10 mouse cellular contexts compared by ENCODE assay signal in genomic region chr11:62223962-62224361, GRCm38 (mm10). TPM values are rescaled to one million over a fixed set of nuclear protein-coding genes. Genes with fewer than 3 reads are reported as not detected.
A peak's percentile ranks its signal among the peaks of the same experiment; 100 is the strongest.
DNase-seq lines count a peak whose midpoint lies in the region; ATAC-seq lines count a peak whose summit lies in the region.
"Had no signal": no experiment of that assay in that cellular context is flagged by ENCODE, and none has a peak within 500 bp of the region (broad histone marks: within the 10 kb centered on the region; RNA-seq: fewer than 3 reads in every experiment).

No protein-coding gene starts in this region.

- H3K9me3 ChIP-seq in hindbrain, embryonic 10.5 days: no peaks in the 10 kb centered on the region
- H3K9me3 ChIP-seq: forebrain, embryonic 15.5 days had no signal

- H3K4me1 ChIP-seq in hindbrain, embryonic 10.5 days (replicated peaks): no peaks in the 10 kb centered on the region
- H3K4me1 ChIP-seq: forebrain, embryonic 15.5 days had no signal

- peak; percentile 26 to 49 for DNase-seq in cerebellum, adult 18-20 months
- peak; percentile 20 to 39 for DNase-seq in urinary bladder, postnatal 36 days (ENCODE audit: low spot score in 2 of 2)
- no peak for DNase-seq in urinary bladder, adult 2 months (ENCODE audit: low spot score)
- peak; percentile 26 to 31 for DNase-seq in heart, postnatal 14 days
- no peak for DNase-seq in kidney, postnatal 10 days
- DNase-seq in layer of hippocampus, adult 11-12 months (ENCODE audit: low spot score): no peak
- no peak for DNase-seq in hindbrain, embryonic 10.5 days (ENCODE audit: low spot score)
- DNase-seq: kidney, adult 18-20 months had no signal

- H3K4me3 ChIP-seq in hindbrain, embryonic 10.5 days: no peak overlapping the region
- H3K4me3 ChIP-seq: forebrain, embryonic 15.5 days had no signal

- H3K27me3 ChIP-seq in hindbrain, embryonic 10.5 days (ENCODE audit: insufficient read depth, poor library complexity, severe bottlenecking): no peaks in the 10 kb centered on the region
- H3K27me3 ChIP-seq: forebrain, embryonic 15.5 days had no signal

- no peak for ATAC-seq in cerebellum, adult (ENCODE audit: insufficient number of reproducible peaks, low FRiP score, low TSS enrichment)
- ATAC-seq: forebrain, embryonic 15.5 days had no signal

- intact Hi-C loops in heart, postnatal 14 days (cut with DNase I): no loop called here

- WGBS in hindbrain, embryonic 10.5 days: 96% methylated on average over 7 of the region's 7 CpGs

- H3K36me3 ChIP-seq in hindbrain, embryonic 10.5 days: peaks cover 12% of the 10 kb centered on the region; the same call in 1 of the 2 replicates
- H3K36me3 ChIP-seq: forebrain, embryonic 15.5 days had no signal

- no peak overlapping the region for H3K27ac ChIP-seq in hindbrain, embryonic 10.5 days
- H3K27ac ChIP-seq: forebrain, embryonic 15.5 days had no signal

RNA-seq across cellular contexts. Expression of gene Adora2b, which starts 24.8 kb away (rescaled TPM):
- 42.5 and 43.9 TPM in 2 replicates for polyA plus RNA-seq in urinary bladder, adult 2 months (2012; rRNA removed)
- 1 to 10 TPM; 2.6 to 2.7 TPM for total RNA-seq in heart, postnatal 14 days (2021)
- 4.1 and 6.4 TPM in 2 replicates for polyA plus RNA-seq in hindbrain, embryonic 10.5 days (2016; fragmentation: Nextera tagmentation; extraction: Ambion mirVana)

RNA-seq across cellular contexts. Expression of gene Zswim7, which starts 57.2 kb away (rescaled TPM):
- polyA plus RNA-seq in urinary bladder, adult 2 months (2012; rRNA removed): 20.0 and 22.4 TPM in 2 replicates
- 10 to 100 TPM; 12.6 to 13.2 TPM for total RNA-seq in heart, postnatal 14 days (2021)
- polyA plus RNA-seq in hindbrain, embryonic 10.5 days (2016; fragmentation: Nextera tagmentation; extraction: Ambion mirVana): 16.4 and 21.4 TPM in 2 replicates

RNA-seq across cellular contexts. Expression of gene Ttc19, which starts 57.3 kb away (rescaled TPM):
- polyA plus RNA-seq in urinary bladder, adult 2 months (2012; rRNA removed): 17.3 and 19.1 TPM in 2 replicates
- 10 to 100 TPM; 36.5 to 38.2 TPM for total RNA-seq in heart, postnatal 14 days (2021)
- 16.2 and 20.5 TPM in 2 replicates for polyA plus RNA-seq in hindbrain, embryonic 10.5 days (2016; fragmentation: Nextera tagmentation; extraction: Ambion mirVana)

Comparison
In these comparisons a context has a peak if more than half of its experiments do, and no peak if none do; other contexts are left out.
1. DNase-seq: peak in cerebellum, adult 18-20 months (2 of 2), urinary bladder, postnatal 36 days (2 of 2) and heart, postnatal 14 days (2 of 2); none in urinary bladder, adult 2 months (single experiment), kidney, postnatal 10 days (single experiment), layer of hippocampus, adult 11-12 months (single experiment) and hindbrain, embryonic 10.5 days (single experiment).